Mouse (Mus musculus) myocyte (in vitro differentiated cells): ENCODE results near the gene Elavl1.

Source experiments
- CEBPB ChIP-seq: IDR thresholded peaks from 2 replicates; pipeline ENCODE4 v1.6.1; 2011; ENCODE audit warnings: mild to moderate bottlenecking, moderate library complexity; ENCODE audit not compliant: poor library complexity, insufficient read depth, severe bottlenecking
- E2F4 ChIP-seq: IDR thresholded peaks from one replicate; pipeline ENCODE4 v1.6.1; 2011; ENCODE audit warnings: mild to moderate bottlenecking, control low read depth, moderate library complexity; ENCODE audit not compliant: insufficient read depth
- MAX ChIP-seq: IDR thresholded peaks from one replicate; pipeline ENCODE4 v1.6.1; 2011; ENCODE audit warnings: low read depth, mild to moderate bottlenecking, control low read depth
- POLR2A ChIP-seq: IDR thresholded peaks from one replicate; pipeline ENCODE4 v1.6.1; 2011; ENCODE audit warnings: low read depth, mild to moderate bottlenecking, control low read depth, moderate library complexity; ENCODE audit not compliant: insufficient read length
- TCF12 ChIP-seq: IDR thresholded peaks from one replicate; pipeline ENCODE4 v1.6.1; 2011; ENCODE audit warnings: mild to moderate bottlenecking, control low read depth; ENCODE audit not compliant: poor library complexity, insufficient read depth, severe bottlenecking
- TCF3 ChIP-seq: IDR thresholded peaks from one replicate; pipeline ENCODE4 v1.6.1; 2011; ENCODE audit warnings: low read depth, control low read depth; ENCODE audit not compliant: insufficient read length
- USF1 ChIP-seq: IDR thresholded peaks from one replicate; pipeline ENCODE4 v1.6.1; 2011; ENCODE audit warnings: low read depth, mild to moderate bottlenecking, control low read depth, moderate library complexity

GRCm38 (mm10) chr8:4258233-4258632 is 67.0 kb downstream of the Elavl1 start:
- no peak for TF ChIP-seq POLR2A
- TF ChIP-seq CEBPB, result no peak
- no peak for TF ChIP-seq E2F4
- no peak for TF ChIP-seq MAX
- TF ChIP-seq USF1, result no peak
- TF ChIP-seq TCF3, result no peak
- TF ChIP-seq TCF12, result no peak
